Mouse (Mus musculus): ENCODE measurements around the gene Emc9. TPM values are rescaled to one million over a fixed set of nuclear protein-coding genes. Genes with fewer than 3 reads are reported as not detected.

Gene Emc9
- polyA plus RNA-seq, 1 experiment from 2014 or later: 22.6 TPM

DNA sequence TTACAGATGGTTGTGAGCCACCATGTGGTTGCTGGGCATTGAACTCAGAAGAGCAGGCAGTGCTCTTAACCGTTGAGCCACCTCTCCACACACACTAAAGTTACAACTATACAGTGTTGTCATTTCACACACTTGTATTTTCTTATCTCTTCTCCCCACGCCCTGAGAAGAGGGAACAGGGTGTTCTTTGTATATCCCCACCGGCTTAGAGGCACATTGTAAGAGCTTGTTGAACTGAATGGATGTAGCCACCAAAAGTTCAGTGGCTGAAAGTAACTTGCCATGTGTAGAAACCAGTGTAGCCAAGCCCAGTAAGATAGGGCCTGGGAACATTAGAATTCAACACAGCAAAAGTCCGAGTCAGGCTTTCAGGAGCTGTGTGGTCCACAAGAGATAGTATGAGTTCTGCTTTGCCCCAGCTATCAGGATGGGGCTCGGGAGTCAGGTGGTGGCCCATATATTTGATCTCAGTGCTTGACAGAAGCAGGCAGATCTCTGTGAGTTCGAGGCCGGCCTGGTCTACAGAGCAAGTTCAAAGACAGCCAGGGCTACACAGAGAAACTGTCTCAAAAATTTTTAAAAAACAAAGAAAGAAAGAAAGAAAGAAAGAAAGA is 29.6 kb upstream of the Emc9 start:
- peaks cover 5 to 18% of the 10 kb centered on the region in 2 experiments; a peak in 3 of 4 replicates for H3K4me1 ChIP-seq (ENCODE audit: control insufficient read depth in 2 of 2, insufficient read depth in 2 of 2, low read length in 2 of 2)
- H3K36me3 ChIP-seq (ENCODE audit: control insufficient read depth, insufficient read depth, low read length): peaks cover 6% of the 10 kb centered on the region
- H3K9me3 ChIP-seq (ENCODE audit: control insufficient read depth, low read length): no peaks in the 10 kb centered on the region
- 58% methylated on average over 7 of the region's 7 CpGs for WGBS
- H3K27ac ChIP-seq (replicated peaks in 1 of 2; ENCODE audit: control insufficient read depth in 1 of 2, insufficient read depth in 1 of 2, low read depth in 2 of 2, low read length in 2 of 2): no peak overlapping the region
- no peaks in the 10 kb centered on the region for H3K27me3 ChIP-seq (ENCODE audit: control insufficient read depth, insufficient read depth, low read length)
- H3K4me2 ChIP-seq (ENCODE audit: low read length): no peak overlapping the region
- no peak overlapping the region for H3K4me3 ChIP-seq (ENCODE audit: control insufficient read depth in 1 of 2, insufficient read depth in 1 of 2, low read depth in 1 of 2, low read length in 2 of 2)
- no peak overlapping the region for H3K9ac ChIP-seq (ENCODE audit: low read length)
- ATAC-seq (ENCODE audit: insufficient number of reproducible peaks, insufficient read depth, low FRiP score, low read depth): no peak

DNA sequence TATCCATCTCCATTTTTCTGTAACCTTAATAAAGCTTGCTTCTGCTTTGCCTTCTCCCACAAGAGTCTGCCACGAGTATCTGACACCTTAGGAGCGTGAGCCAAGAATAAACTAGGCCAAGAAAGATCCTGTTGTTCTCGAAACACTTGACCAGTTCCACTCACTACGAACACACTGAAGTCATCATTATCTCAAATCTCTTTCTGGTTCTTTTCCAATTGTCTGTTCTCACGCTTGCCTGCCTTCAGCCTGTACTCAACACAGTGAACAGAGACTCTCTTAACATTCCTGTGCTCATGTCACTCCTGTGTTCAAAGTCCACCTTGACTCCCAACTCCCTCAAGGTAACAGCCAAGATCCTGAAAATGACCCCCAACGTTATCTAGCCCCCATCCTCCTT is 28.2 kb upstream of the Emc9 start:
- no peak overlapping the region for H3K4me2 ChIP-seq (ENCODE audit: low read length)
- ATAC-seq (ENCODE audit: insufficient number of reproducible peaks, insufficient read depth, low FRiP score, low read depth): no peak
- no peaks in the 10 kb centered on the region for H3K9me3 ChIP-seq (ENCODE audit: control insufficient read depth, low read length)
- H3K27ac ChIP-seq (replicated peaks in 1 of 2; ENCODE audit: control insufficient read depth in 1 of 2, insufficient read depth in 1 of 2, low read depth in 2 of 2, low read length in 2 of 2): 0 out of 4 replicates have a peak overlapping the region, but pooled peaks of 1 of the 2 experiments have one; percentile 19
- no peak overlapping the region for H3K4me3 ChIP-seq (ENCODE audit: control insufficient read depth in 1 of 2, insufficient read depth in 1 of 2, low read depth in 1 of 2, low read length in 2 of 2)
- H3K9ac ChIP-seq (ENCODE audit: low read length): no peak overlapping the region
- WGBS: 18% methylated on average over 6 of the region's 6 CpGs
- H3K36me3 ChIP-seq (ENCODE audit: control insufficient read depth, insufficient read depth, low read length): peaks cover 19% of the 10 kb centered on the region
- H3K27me3 ChIP-seq (ENCODE audit: control insufficient read depth, insufficient read depth, low read length): no peaks in the 10 kb centered on the region
- H3K4me1 ChIP-seq (ENCODE audit: control insufficient read depth in 2 of 2, insufficient read depth in 2 of 2, low read length in 2 of 2): peaks cover 3 to 12% of the 10 kb centered on the region in 2 experiments; a peak in 3 of 4 replicates

DNA sequence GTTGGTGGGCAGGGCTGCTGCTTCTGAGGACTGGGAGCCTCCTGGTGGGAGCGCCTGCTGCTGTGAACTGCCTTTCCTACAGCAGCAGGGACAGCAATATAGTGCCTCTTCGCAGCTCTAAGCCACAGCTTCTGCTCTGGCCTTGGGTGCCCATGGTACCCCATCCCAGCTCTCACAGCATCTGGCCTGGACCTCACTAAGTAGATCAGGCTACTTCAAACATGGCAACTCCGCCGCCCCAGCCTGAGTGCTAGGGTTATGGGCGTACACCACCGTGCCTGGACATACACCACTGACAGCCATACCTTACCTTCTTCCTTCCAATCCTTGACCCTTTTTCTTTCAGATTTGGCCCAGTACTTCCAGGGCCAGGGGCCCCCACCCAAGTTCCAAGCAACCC is 23.2 kb upstream of the Emc9 start:
- Histone ChIP-seq H3K9ac (ENCODE audit: low read length) (no peak overlapping the region), H3K27ac (replicated peaks in 1 of 2; ENCODE audit: control insufficient read depth in 1 of 2, insufficient read depth in 1 of 2, low read depth in 2 of 2, low read length in 2 of 2) (no peak overlapping the region), H3K4me3 (ENCODE audit: control insufficient read depth in 1 of 2, insufficient read depth in 1 of 2, low read depth in 1 of 2, low read length in 2 of 2) (no peak overlapping the region), H3K4me1 (ENCODE audit: control insufficient read depth in 2 of 2, insufficient read depth in 2 of 2, low read length in 2 of 2) (peaks cover 7 to 11% of the 10 kb centered on the region in 2 experiments; a peak in 3 of 4 replicates), H3K4me2 (ENCODE audit: low read length) (no peak overlapping the region), H3K9me3 (ENCODE audit: control insufficient read depth, low read length) (no peaks in the 10 kb centered on the region), H3K36me3 (ENCODE audit: control insufficient read depth, insufficient read depth, low read length) (peaks cover 54% of the 10 kb centered on the region), H3K27me3 (ENCODE audit: control insufficient read depth, insufficient read depth, low read length) (no peaks in the 10 kb centered on the region)
- no peak for ATAC-seq (ENCODE audit: insufficient number of reproducible peaks, insufficient read depth, low FRiP score, low read depth)
- 95% methylated on average over 6 of the region's 6 CpGs for WGBS

DNA sequence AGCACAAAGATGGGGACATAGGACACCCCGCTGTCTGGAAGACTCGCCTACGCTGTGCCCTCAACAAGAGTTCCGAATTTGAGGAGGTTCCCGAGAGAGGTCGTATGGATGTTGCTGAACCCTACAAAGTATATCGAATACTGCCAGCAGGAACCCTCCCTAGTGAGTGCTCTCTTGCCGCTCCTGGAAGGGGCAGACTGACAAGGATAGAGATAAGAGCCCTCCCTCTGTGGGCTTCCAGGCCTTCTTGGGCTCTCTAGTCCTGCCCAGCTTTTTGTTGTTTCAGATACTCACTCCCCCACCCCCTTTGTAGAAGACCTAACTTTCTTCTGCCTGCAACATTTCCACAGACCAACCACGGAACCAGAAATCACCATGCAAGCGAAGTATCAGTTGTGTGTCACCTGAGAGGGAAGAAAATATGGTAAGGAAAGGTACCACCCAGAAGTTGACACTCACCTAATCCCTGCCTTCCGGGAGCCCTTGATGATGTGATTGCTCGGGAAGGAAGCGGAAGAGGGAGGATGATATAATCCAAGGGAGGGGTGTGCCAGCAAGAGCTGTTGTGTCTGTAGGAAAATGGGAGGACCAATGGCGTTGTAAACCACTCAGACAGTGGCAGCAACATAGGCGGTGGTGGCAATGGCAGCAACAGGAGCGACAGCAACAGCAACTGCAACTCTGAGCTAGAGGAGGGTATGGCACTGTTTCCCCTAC is 20.8 kb upstream of the Emc9 start:
- no peak for ATAC-seq (ENCODE audit: insufficient number of reproducible peaks, insufficient read depth, low FRiP score, low read depth)
- Histone ChIP-seq H3K4me3 (ENCODE audit: control insufficient read depth in 1 of 2, insufficient read depth in 1 of 2, low read depth in 1 of 2, low read length in 2 of 2) (no peak overlapping the region), H3K9me3 (ENCODE audit: control insufficient read depth, low read length) (no peaks in the 10 kb centered on the region), H3K4me2 (ENCODE audit: low read length) (no peak overlapping the region), H3K36me3 (ENCODE audit: control insufficient read depth, insufficient read depth, low read length) (peaks cover 78% of the 10 kb centered on the region), H3K27me3 (ENCODE audit: control insufficient read depth, insufficient read depth, low read length) (no peaks in the 10 kb centered on the region), H3K4me1 (ENCODE audit: control insufficient read depth in 2 of 2, insufficient read depth in 2 of 2, low read length in 2 of 2) (peaks cover 7 to 8% of the 10 kb centered on the region in 2 experiments; a peak in 3 of 4 replicates), H3K27ac (replicated peaks in 1 of 2; ENCODE audit: control insufficient read depth in 1 of 2, insufficient read depth in 1 of 2, low read depth in 2 of 2, low read length in 2 of 2) (no peak overlapping the region), H3K9ac (ENCODE audit: low read length) (no peak overlapping the region)
- WGBS: 80% methylated on average over 16 of the region's 16 CpGs

DNA sequence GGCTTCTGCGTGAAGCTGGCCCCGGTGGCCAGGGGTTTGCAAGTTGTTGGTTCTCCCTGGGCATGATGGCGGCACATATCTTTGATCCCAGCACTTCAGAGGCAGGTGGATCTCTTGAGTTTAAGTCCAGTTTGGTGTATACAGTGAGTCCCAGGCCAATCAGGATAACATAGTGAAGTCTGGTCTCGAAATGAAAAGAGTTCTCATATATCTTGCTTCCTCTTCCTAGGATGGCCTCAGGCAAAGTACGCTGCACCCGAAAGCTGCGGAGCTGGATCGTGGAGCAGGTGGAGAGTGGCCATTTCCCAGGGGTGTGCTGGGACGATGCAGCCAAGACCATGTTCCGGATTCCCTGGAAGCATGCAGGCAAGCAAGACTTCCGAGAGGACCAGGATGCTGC is 19.7 kb upstream of the Emc9 start:
- Histone ChIP-seq H3K27me3 (ENCODE audit: control insufficient read depth, insufficient read depth, low read length) (no peaks in the 10 kb centered on the region), H3K4me2 (ENCODE audit: low read length) (peak overlapping the region; percentile 78), H3K36me3 (ENCODE audit: control insufficient read depth, insufficient read depth, low read length) (peaks cover 84% of the 10 kb centered on the region), H3K4me3 (ENCODE audit: control insufficient read depth in 1 of 2, insufficient read depth in 1 of 2, low read depth in 1 of 2, low read length in 2 of 2) (peak overlapping the region in 1 of 2 experiments; percentile 48; a peak in 1 of 4 replicates), H3K9me3 (ENCODE audit: control insufficient read depth, low read length) (no peaks in the 10 kb centered on the region), H3K27ac (replicated peaks in 1 of 2; ENCODE audit: control insufficient read depth in 1 of 2, insufficient read depth in 1 of 2, low read depth in 2 of 2, low read length in 2 of 2) (no peak overlapping the region), H3K9ac (ENCODE audit: low read length) (no peak overlapping the region), H3K4me1 (ENCODE audit: control insufficient read depth in 2 of 2, insufficient read depth in 2 of 2, low read length in 2 of 2) (peaks cover 7 to 8% of the 10 kb centered on the region in 2 experiments; a peak in 3 of 4 replicates)
- WGBS: 91% methylated on average over 11 of the region's 11 CpGs
- no peak for ATAC-seq (ENCODE audit: insufficient number of reproducible peaks, insufficient read depth, low FRiP score, low read depth)

DNA sequence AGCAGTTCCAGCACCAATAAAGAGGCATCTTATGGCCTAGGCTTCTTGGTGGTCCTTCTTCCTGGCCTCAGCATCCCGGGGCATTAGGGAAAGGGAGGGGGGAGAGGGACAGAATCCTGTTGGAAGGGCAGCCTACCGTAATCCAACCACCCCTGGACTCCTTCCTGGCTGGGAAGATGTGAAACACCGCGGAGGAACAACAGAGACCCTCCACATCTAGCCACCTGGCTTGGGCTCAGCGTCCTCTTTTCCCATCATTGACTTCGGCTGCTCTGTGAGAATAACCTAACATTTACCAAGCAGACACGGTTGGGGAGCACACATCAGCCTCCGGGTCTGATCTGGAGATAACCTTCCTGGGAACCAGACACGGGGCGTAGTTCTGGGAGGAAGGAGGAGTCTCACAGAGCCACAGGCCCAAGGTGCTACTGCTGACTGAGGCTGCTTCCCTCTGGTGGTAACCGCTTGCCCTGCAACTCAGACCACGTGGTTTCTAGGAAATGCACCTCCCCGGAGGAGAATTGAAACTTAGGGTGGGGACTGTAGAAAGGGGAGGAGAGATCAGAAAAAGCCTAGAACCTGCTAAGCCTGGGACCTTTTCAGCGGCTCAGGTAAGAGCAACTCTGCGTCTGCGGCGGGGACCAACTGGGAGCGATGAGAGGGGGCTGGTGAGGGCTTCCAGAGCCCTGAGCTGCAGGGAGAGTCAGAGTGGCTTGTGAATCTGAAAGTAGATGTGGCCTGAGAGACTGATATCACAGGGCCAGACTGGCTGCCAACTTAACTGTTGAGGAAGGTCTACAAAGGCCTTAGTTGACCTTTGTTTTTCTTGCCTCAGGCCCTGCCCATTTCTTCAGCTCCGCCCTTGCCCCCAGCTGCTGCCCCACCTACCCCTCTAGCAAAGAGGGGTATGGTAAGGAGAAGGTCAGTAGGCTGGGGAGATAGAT is 18.8 kb upstream of the Emc9 start:
- WGBS: 14% methylated on average over 19 of the region's 19 CpGs
- peaks cover 7 to 8% of the 10 kb centered on the region in 2 experiments; a peak in 3 of 4 replicates for H3K4me1 ChIP-seq (ENCODE audit: control insufficient read depth in 2 of 2, insufficient read depth in 2 of 2, low read length in 2 of 2)
- peaks cover 84% of the 10 kb centered on the region for H3K36me3 ChIP-seq (ENCODE audit: control insufficient read depth, insufficient read depth, low read length)
- peak overlapping the region; percentile 75 for H3K9ac ChIP-seq (ENCODE audit: low read length)
- peak overlapping the region; percentile 78 for H3K4me2 ChIP-seq (ENCODE audit: low read length)
- peak; percentile 81 for ATAC-seq (ENCODE audit: insufficient number of reproducible peaks, insufficient read depth, low FRiP score, low read depth)
- H3K9me3 ChIP-seq (ENCODE audit: control insufficient read depth, low read length): no peaks in the 10 kb centered on the region
- H3K27ac ChIP-seq (replicated peaks in 1 of 2; ENCODE audit: control insufficient read depth in 1 of 2, insufficient read depth in 1 of 2, low read depth in 2 of 2, low read length in 2 of 2): peak overlapping the region; percentile 78 to 80
- no peaks in the 10 kb centered on the region for H3K27me3 ChIP-seq (ENCODE audit: control insufficient read depth, insufficient read depth, low read length)
- H3K4me3 ChIP-seq (ENCODE audit: control insufficient read depth in 1 of 2, insufficient read depth in 1 of 2, low read depth in 1 of 2, low read length in 2 of 2): peak overlapping the region; percentile 48 to 60

DNA sequence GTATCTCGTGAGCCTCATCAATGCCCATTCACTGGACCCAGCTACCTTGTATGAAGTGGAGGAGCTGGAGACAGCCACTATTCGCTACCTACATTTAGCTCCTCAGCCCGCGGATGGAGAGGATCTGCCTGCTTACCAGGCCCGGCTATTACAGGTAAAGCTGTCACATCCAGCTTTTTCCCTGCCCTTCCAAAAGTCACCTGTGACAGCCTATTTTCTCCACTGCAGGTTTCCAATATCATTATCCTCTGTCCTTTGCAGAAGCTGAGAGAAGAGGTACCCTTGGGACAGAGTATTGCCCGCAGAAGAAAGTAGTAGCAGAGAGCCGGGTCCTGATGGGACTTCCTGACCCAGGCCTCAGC is 18.1 kb upstream of the Emc9 start, which contains the start of gene Irf9:
Irf9 (plus strand) TSS at position 301 of the 362 bp plus-strand sequence.
- H3K4me2 ChIP-seq (ENCODE audit: low read length): peak within 1 kb of the TSS; percentile 78
- ATAC-seq (ENCODE audit: insufficient number of reproducible peaks, insufficient read depth, low FRiP score, low read depth): no peak
- WGBS: 87% methylated on average over 7 of the region's 7 CpGs
- H3K27me3 ChIP-seq (ENCODE audit: control insufficient read depth, insufficient read depth, low read length): no peaks in the 10 kb centered on the region
- H3K9me3 ChIP-seq (ENCODE audit: control insufficient read depth, low read length): no peaks in the 10 kb centered on the region
- peak within 1 kb of the TSS; percentile 75 for H3K9ac ChIP-seq (ENCODE audit: low read length)
- peak within 1 kb of the TSS; percentile 78 to 80 for H3K27ac ChIP-seq (replicated peaks in 1 of 2; ENCODE audit: control insufficient read depth in 1 of 2, insufficient read depth in 1 of 2, low read depth in 2 of 2, low read length in 2 of 2)
- H3K36me3 ChIP-seq (ENCODE audit: control insufficient read depth, insufficient read depth, low read length): peaks cover 84% of the 10 kb centered on the region
- peaks cover 7 to 8% of the 10 kb centered on the region in 2 experiments; a peak in 3 of 4 replicates for H3K4me1 ChIP-seq (ENCODE audit: control insufficient read depth in 2 of 2, insufficient read depth in 2 of 2, low read length in 2 of 2)
- H3K4me3 ChIP-seq (ENCODE audit: control insufficient read depth in 1 of 2, insufficient read depth in 1 of 2, low read depth in 1 of 2, low read length in 2 of 2): peak within 1 kb of the TSS; percentile 48 to 60
